In the genomic region with DNA sequence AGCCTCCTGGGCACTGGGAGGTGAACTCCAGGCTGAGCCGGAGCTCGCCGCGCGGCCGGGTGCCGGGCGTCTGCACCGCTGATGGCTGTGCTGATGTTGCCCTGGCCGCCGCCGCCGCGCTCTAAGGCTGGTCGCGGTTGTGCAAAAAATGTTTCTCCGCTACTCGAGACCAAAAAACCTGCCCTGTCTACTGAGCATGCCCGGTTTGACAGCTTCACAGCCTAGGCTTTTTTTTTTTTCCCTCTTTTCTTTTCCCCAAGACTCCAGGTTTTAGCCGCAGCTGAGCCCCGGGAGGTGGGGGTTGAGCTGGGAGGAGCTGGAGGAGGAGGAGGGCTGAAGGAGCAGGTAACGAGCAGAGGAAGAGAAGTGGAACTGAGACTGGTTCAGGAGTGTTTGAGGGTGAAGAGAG, we compare ENCODE assay signal across 8 mouse cellular contexts. TPM values are rescaled to one million over a fixed set of nuclear protein-coding genes. Genes with fewer than 3 reads are reported as not detected.
A peak's percentile ranks its signal among the peaks of the same experiment; 100 is the strongest.
DNase-seq lines count a peak whose midpoint lies in the region; ATAC-seq lines count a peak whose summit lies in the region.

A gene (minus strand): TSS at position 272 of the 409 bp plus-strand sequence.

- H3K9me3 ChIP-seq in heart, embryonic 12.5 days (replicated peaks), result 0 out of 2 replicates have a peak, but pooled peaks cover 4% of the 10 kb centered on the region
- H3K9me3 ChIP-seq in forebrain, embryonic 16.5 days (ENCODE audit: control insufficient read depth, low read length), result no peaks in the 10 kb centered on the region
- H3K9me3 ChIP-seq in neural tube, embryonic 12.5 days, result no peaks in the 10 kb centered on the region

- H3K9ac ChIP-seq in heart, embryonic 12.5 days, result no peak within 1 kb of the TSS
- peak within 1 kb of the TSS; percentile 49 for H3K9ac ChIP-seq in forebrain, embryonic 16.5 days (replicated peaks; ENCODE audit: low read depth, low read length)
- no peak within 1 kb of the TSS for H3K9ac ChIP-seq in neural tube, embryonic 12.5 days

- H3K27me3 ChIP-seq in heart, embryonic 12.5 days (replicated peaks), result peaks cover 27% of the 10 kb centered on the region
- H3K27me3 ChIP-seq in forebrain, embryonic 16.5 days (replicated peaks; ENCODE audit: control insufficient read depth, insufficient read depth, low read length), result no peaks in the 10 kb centered on the region
- H3K27me3 ChIP-seq in neural tube, embryonic 12.5 days (replicated peaks), result peaks cover 11% of the 10 kb centered on the region; the same call in 1 of the 2 replicates

- ATAC-seq in heart, embryonic 12.5 days (ENCODE audit: insufficient number of reproducible peaks, low FRiP score), result no peak
- peak; percentile 67 for ATAC-seq in forebrain, embryonic 16.5 days
- peak; percentile 45 for ATAC-seq in neural tube, embryonic 12.5 days (ENCODE audit: low FRiP score, low read depth)

- H3K4me1 ChIP-seq in heart, embryonic 12.5 days (replicated peaks), result no peaks in the 10 kb centered on the region
- H3K4me1 ChIP-seq in forebrain, embryonic 16.5 days (replicated peaks; ENCODE audit: control insufficient read depth, insufficient read depth, low read length), result no peaks in the 10 kb centered on the region; the same call in 1 of the 2 replicates
- no peaks in the 10 kb centered on the region for H3K4me1 ChIP-seq in neural tube, embryonic 12.5 days

- DNase-seq in heart, adult 9 months (ENCODE audit: low spot score in 2 of 2), result no peak
- peak; percentile 71 to 84 for DNase-seq in cerebellum, adult 18-20 months
- peak; percentile 43 to 59 for DNase-seq in layer of hippocampus, postnatal 36 days
- no peak for DNase-seq in adipocyte (ENCODE audit: low spot score)
- no peak for DNase-seq in T-cell, adult 2 months (ENCODE audit: low spot score)

- 11% methylated on average over 22 of the region's 22 CpGs for WGBS in heart, embryonic 12.5 days
- 15% methylated on average over 15 of the region's 22 CpGs for WGBS in forebrain, embryonic 16.5 days
- WGBS in neural tube, embryonic 12.5 days, result 34% methylated on average over 22 of the region's 22 CpGs

- no peaks in the 10 kb centered on the region for H3K36me3 ChIP-seq in heart, embryonic 12.5 days
- no peaks in the 10 kb centered on the region for H3K36me3 ChIP-seq in forebrain, embryonic 16.5 days (ENCODE audit: control insufficient read depth, insufficient read depth)
- no peaks in the 10 kb centered on the region for H3K36me3 ChIP-seq in neural tube, embryonic 12.5 days

- no peak within 1 kb of the TSS for H3K27ac ChIP-seq in heart, embryonic 12.5 days (ENCODE audit: poor library complexity, severe bottlenecking)
- peak within 1 kb of the TSS; percentile 43 for H3K27ac ChIP-seq in forebrain, embryonic 16.5 days (ENCODE audit: low read length)
- no peak within 1 kb of the TSS for H3K27ac ChIP-seq in neural tube, embryonic 12.5 days

- H3K4me3 ChIP-seq in heart, embryonic 12.5 days, result peak within 1 kb of the TSS; percentile 46
- H3K4me3 ChIP-seq in forebrain, embryonic 16.5 days (replicated peaks; ENCODE audit: low read length), result peak within 1 kb of the TSS; percentile 45
- H3K4me3 ChIP-seq in neural tube, embryonic 12.5 days, result peak within 1 kb of the TSS; percentile 34

- peak within 1 kb of the TSS; percentile 73 for H3K4me2 ChIP-seq in heart, embryonic 12.5 days
- H3K4me2 ChIP-seq in forebrain, embryonic 16.5 days (ENCODE audit: low read length), result peak within 1 kb of the TSS; percentile 65
- H3K4me2 ChIP-seq in neural tube, embryonic 12.5 days (replicated peaks), result peak within 1 kb of the TSS; percentile 66

RNA-seq across cellular contexts. Expression of the gene that starts here (rescaled TPM):
- polyA plus RNA-seq in heart, embryonic 12.5 days (2016; fragmentation: Nextera tagmentation; extraction: Ambion mirVana), result 0.06 TPM in 1 of 2 replicates, not detected in the other
- 17.6 and 28.5 TPM in 2 replicates for polyA plus RNA-seq in forebrain, embryonic 16.5 days (2015; fragmentation: Nextera tagmentation; extraction: Ambion mirVana)
- total RNA-seq in layer of hippocampus, postnatal 36 days (2021), result 10 to 100 TPM; 38.1 to 47.5 TPM
- 3.4 and 3.9 TPM in 2 replicates for polyA plus RNA-seq in neural tube, embryonic 12.5 days (2016; fragmentation: Nextera tagmentation; extraction: Ambion mirVana)

Comparison
In these comparisons a context has a peak if more than half of its experiments do, and no peak if none do; other contexts are left out.
1. DNase-seq: peak in cerebellum, adult 18-20 months (2 of 2) and layer of hippocampus, postnatal 36 days (2 of 2); none in heart, adult 9 months (0 of 2), adipocyte (single experiment) and T-cell, adult 2 months (single experiment).
2. Peak in every context shown above with its lines, with median percentiles within 50 percentile points of each other: H3K4me2 ChIP-seq and H3K4me3 ChIP-seq.